Mouse (Mus musculus): Measurements from ENCODE around the gene Tekt2. TPM values are rescaled to one million over a fixed set of nuclear protein-coding genes. Genes with fewer than 3 reads are reported as not detected.

The Tekt2 gene
- total RNA-seq, 2 experiments from 2014 or later = 1.8 to 2.1 TPM

Other genes with a start within 250 kb of the Tekt2 start
- 10 to 100 TPM; 16.5 to 18.1 TPM for gene Lsm10, start 229.1 kb downstream of the Tekt2 start, total RNA-seq (2021)
- gene Stk40, start 221.7 kb downstream of the Tekt2 start, total RNA-seq (2021) = 10 to 100 TPM; 28.5 to 29.0 TPM
- gene Eva1b, start 177.9 kb downstream of the Tekt2 start, total RNA-seq (2021) = 1 to 10 TPM; 1.6 to 2.1 TPM
- gene Sh3d21, start 162.2 kb downstream of the Tekt2 start, total RNA-seq (2021) = under 1 TPM; 0.80 to 0.86 TPM
- 100 to 1,000 TPM; 148 to 151 TPM for gene Thrap3, start 122.9 kb downstream of the Tekt2 start, total RNA-seq (2021)
- gene Map7d1, start 69.3 kb downstream of the Tekt2 start, total RNA-seq (2021) = 100 to 1,000 TPM; 245 to 249 TPM
- 10 to 100 TPM; 77.9 to 83.3 TPM for gene Trappc3, start 63.4 kb downstream of the Tekt2 start, total RNA-seq (2021)
- 1 to 10 TPM in 1 of 2 experiments, under 1 TPM in 1; 0.60 to 1.3 TPM for gene Col8a2, start 38.9 kb downstream of the Tekt2 start, total RNA-seq (2021)
- 10 to 100 TPM; 29.3 to 30.3 TPM for gene Adprhl2, start 4.0 kb downstream of the Tekt2 start, total RNA-seq (2021)
- 10 to 100 TPM; 37.5 to 45.4 TPM for gene Ago3, start 103.9 kb upstream of the Tekt2 start, total RNA-seq (2021)
- gene Ago1, start 142.9 kb upstream of the Tekt2 start, total RNA-seq (2021) = 10 to 100 TPM; 60.0 to 60.5 TPM
- gene Ago4, start 207.8 kb upstream of the Tekt2 start, total RNA-seq (2021) = 1 to 10 TPM; 8.5 to 9.6 TPM
- 1 to 10 TPM in 1 of 2 experiments, under 1 TPM in 1; 0.58 to 1.3 TPM for gene Clspn, start 231.2 kb upstream of the Tekt2 start, total RNA-seq (2021)

All from layer of hippocampus, postnatal 36 days (tissue).